Mouse (Mus musculus) telencephalon, adult 2 months (tissue): ENCODE results near the gene H2-DMb2.
A peak's percentile ranks its signal among the peaks of the same experiment; 100 is the strongest.

Experiments
- DNase-seq: peaks from one replicate; pipeline ENCODE4 v3.0.0-alpha.2; 2011; ENCODE audit warnings: low read depth, low spot score

Gene H2-DMb2

DNA sequence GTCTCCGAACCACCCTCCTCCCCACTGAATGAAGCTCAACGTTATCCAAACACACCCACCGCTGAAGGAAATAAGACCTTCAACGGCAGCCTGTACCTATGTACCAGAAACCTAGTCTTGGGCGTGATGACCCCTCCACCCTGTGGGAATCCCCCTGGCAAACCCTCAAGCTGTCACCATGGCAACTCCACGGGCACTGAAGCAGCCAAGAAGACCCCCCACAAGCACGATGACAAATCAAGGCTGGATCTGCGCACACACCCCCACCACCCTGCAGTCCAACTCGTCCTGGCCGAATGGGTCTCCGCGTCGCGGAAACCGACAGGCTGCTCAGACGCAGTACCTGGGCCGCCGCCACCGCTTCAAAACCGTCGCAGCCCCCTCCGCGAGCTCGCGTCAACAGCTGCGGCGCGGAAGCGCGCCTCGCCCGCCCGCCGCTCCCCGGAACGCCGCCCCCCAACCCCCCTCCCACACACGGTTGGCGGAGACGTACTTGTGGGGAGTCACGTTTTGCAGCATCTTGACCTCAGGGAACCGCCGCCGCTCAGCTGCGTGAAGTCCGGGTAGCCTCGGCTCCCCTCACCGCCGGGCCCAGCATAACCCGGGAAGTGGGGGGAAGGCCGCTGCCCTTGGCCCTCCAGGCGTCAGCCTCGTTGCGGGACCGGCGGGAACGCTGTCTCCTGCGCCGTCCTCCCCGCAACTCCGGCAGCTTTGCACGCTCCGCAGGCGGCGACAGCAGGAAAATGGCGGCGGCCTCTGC, 24.8 kb upstream of the H2-DMb2 start:
- no peak for DNase-seq

DNA sequence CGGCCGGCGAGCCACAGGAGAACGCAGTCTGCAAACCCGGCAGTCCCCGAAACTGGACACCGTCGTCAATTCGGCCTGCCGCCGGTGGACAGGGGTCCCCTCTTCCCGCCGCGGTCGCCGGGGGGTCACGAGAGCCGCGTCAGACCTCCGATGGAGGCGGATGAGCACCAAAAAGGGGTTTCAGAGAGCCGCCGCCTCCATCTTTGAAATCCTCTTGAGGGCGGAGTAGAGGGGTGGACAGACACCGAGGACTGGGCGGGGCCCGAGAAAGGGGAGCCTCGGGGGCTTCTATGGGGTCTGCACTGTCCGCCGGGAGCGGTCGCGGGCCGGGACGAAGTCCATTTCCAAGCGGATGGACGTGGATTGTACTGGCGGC, 24.2 kb upstream of the H2-DMb2 start:
- DNase-seq = no peak

DNA sequence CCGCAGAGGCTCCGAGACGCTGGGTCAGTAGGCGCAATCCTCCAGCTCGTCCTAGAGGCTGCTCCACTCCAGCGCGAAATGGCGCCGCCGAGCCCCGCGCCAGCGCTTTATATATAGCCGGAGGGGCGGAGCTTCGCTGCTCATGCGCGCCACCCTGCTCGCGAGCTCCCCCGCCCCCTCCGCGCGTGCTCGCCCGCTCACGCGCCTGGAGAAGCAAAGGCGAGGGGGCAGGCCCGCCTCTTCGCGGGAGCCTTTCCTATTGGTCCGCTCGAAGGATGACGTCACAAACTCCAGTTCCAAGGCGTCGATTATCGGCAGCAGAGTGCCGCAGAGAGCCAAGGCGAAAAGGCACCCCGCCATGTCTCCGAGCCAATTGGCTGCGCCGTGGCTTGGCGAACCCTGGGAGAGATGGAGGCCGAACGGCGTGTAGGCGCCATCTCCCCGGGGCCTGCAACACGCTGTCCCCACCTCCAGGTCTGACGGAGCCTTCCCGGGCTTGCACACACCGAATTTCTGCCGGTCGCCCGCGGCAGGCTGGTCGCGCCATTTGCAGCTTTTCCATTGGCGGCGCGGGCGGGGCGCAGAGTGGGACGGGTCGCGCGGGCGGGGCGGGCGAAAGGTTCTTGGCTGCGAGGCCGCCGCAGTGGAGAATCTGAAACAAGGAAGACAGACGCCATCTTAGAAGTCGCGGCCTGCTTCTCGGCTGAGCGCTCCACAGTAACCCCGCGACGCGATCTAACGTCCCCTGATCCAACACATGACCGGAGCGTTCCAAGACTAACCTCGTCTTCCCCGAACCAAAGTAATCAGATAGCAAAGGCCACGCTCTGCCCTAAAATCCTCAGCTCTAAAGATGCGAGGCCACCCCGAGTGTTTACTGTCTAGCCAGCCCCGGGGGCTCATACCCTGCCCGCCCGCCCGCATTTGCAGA, 23.6 kb upstream of the H2-DMb2 start, which contains the start of gene H2-DMa:
TSS of gene H2-DMa (plus strand) at position 293 of the 931 bp plus-strand sequence.
- DNase-seq = peak; percentile 99

DNA sequence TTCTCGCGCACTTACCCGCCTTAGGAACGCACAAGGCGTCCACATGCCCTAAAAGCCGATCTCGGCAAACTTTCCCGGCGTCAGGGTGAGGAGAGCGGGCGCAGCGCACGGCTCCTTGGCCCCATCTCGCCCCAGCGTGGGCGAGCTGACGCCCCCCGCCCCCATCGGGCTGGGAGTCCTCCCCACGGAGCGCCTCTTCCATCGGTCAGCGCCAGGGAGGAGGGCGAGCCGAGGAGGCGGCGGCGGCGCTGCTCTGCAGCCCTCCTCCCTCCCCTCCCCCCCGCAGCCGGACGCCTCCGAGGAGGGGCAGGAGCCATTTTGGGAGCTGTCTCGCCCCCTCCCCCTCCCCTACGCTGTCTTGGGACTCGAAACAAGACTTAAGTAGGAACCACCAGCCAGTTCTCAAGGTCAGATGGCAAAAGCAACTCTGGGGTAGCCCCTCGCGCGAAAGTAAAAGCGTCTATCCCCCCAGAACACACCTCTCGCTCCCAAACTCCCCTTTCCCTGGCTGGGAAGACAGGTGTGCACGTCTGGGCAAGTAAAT, 22.9 kb upstream of the H2-DMb2 start:
- peak; percentile 85 for DNase-seq

DNA sequence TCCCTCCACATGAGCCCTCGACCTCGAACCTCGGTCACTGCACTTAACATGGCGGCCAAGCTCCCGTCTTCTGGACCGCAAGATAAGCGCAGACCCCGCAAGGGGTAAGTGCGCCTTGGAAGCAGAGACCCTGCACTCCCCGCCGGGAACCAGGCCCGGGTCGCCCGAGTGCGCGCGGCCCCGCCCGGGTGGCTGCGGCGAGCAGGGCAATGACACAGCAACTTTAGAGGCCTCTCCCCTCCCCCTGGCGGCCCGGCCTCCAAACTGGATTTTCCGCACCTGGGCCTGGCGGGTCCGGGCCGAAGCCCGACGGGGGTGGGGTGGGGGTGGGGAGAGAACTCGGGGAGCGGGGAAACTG, 22.3 kb upstream of the H2-DMb2 start:
- DNase-seq = no peak

DNA sequence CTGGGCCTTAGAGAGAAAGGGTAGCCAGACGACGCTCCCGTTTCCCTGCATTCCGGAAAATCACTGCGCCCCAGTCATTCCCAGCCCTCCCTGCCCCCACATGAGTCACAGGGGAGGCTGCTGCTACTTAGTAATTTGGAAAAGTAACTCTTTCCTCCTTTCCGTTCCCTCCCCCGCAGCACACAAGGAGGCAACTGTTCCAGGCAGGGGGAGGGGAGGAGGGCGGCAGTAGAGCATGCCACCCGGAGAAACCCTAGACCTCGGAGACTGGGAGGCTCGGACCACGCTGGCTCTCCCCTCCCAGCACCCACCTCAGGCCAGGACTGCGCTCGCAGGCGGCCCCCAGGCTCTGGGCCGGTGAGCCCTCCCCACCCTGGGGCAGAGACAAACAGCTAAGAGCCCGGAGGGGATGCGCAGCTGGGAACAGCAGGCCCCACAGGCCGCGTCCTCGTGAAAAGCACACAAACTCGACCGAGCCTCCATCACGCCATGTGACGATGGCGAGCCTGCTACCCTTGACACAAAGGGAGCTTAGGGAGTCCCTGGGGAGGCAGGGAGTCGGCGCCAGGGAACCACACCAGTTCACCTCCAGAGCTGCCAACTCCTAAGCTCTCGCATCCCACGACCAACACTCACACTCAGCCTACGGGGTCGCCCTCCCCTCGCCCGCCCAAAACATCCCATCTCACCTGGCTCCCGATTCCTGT, 21.8 kb upstream of the H2-DMb2 start:
- peak; percentile 93 for DNase-seq

DNA sequence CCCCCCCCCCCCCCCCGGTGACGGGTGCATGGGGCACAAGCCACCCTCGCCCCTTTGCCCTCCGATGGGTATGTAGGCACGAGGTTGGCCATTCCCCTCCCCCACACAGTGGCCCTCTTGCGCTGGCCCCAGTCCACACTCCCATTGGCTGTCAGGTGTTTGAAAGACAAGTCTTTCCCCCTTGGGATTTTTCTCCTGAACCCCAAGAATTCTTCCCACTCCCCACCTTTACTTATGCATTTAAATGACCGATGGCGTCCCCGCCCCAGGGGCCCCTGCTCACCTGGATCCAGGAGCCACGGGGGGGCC, 21.3 kb upstream of the H2-DMb2 start:
- DNase-seq = no peak

DNA sequence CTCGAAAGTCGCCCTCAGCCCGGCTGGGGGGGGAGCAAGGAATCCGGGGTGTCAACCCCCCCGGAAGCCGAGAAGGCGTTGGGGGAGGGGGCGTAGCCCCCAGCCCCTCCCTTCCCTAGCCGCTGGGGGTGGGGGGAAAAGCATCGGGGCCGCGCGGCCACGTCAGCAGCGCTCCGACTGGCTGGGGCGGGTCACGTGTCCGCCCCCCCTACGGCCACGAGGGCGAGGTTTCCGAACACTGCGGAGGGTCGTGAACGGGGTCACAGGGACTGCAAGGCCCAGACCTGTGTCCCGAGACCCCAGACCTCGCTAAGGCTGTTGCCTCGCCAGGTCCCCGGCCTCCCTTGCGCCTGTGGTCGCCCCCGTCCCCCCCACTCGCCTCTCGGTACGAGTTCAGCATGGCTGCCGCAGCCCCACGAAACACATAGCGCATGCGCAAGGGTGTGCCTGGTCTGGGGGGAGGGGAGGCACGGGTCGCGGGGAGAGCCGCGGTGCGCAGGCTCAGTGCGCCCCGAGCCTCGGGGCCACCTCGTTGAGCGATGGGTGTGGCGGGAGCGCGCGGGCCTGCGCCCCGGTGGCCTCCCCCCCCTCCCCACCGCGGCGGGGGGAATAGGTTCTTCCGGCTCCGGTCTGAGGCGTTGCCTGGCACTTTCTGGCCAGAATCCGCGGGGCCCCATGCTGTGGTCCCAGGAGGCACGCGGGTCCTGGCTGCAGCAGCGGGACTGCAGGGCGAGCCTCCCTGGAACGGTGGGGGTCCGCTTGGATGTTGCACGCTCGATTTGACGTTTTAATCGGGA, 20.7 kb upstream of the H2-DMb2 start, which contains the start of gene Brd2:
TSS of gene Brd2 (minus strand) at position 447 of the 797 bp plus-strand sequence.
- peak; percentile 86 for DNase-seq

DNA sequence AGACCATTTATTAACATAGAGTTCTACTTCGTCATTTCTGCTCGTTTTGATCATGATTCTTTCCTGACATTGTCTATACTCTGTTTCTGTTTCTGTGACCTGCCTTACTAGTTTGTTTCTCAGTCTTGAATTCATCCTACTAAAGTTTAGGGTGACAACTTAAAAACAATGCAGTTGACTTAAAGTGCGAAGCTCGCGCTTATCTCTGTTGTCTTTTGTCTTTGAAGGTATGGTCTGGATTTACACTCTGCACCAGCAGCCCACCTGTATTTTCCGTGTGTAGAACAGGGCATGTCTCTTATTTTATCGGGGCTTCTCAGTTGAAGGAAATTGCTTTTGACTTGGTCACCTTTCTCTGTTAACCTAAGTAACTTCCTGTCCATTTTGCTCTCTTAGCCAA, 20.0 kb upstream of the H2-DMb2 start:
- no peak for DNase-seq

DNA sequence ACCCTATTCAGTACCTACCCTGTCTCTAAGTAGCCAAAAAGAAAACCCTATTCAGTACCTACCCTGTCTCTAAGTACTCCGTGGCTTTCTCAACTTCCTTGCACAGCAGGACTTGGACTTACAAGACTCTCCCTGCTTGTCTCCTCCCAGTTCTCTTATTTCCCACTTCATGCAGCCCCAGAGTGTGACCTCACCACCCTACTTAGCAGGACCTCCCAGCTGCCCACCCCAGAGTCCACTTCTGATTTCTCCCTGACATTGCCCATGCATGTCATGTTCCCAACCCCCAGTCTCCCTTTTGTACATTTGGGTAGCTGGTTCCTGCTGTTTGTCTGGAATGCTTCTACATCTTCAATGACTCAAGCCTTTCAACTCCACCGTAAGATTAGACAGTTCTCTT, 19.6 kb upstream of the H2-DMb2 start:
- DNase-seq = no peak

DNA sequence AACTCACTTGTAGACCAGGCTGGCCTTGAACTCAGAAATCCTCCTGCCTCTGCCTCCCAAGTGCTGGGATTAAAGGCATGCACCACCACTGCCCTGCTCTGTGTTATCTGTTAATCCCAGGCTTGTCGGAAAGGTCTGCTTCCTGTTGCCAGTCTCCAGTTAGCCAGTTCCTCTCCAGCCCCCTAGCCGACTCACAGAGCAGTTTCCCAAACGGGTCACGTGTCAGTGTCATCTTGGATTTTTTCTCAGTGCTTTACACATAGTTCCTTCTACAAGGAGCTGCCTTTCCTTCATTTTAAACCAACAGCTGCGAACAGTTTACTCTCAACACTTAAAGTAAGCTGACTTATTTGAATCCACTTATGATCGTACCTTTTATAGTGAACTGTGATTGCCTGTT, 18.5 kb upstream of the H2-DMb2 start:
- DNase-seq = no peak

DNA sequence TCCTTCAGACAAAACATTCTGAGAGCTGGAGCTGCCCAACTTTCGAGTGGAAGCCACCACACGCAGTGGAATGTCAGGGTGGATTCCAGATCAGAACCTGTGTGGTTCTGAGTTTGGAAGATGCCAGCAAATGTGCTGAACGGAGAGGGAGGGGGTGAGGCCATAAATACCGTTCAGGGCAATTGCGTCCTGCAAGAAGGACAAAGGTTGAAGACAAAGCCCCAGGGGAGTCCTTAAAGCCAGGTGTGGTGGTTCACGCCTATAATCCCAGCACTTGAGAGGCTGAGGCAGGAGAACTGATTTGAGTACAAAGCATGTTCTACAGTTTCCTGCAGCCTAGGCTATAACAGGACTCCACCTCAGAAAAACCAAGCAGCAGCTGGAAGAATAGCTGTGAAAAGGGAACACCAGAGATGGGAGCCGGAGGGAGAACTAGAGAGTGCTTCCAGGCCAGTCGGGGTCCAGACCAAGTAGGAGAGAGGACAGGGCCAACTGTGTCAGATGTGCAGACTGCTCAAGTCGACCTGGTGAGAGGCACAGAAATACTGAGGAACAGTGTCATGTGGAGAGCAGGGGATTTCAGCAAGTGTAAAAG, 16.2 kb upstream of the H2-DMb2 start:
- DNase-seq = no peak

DNA sequence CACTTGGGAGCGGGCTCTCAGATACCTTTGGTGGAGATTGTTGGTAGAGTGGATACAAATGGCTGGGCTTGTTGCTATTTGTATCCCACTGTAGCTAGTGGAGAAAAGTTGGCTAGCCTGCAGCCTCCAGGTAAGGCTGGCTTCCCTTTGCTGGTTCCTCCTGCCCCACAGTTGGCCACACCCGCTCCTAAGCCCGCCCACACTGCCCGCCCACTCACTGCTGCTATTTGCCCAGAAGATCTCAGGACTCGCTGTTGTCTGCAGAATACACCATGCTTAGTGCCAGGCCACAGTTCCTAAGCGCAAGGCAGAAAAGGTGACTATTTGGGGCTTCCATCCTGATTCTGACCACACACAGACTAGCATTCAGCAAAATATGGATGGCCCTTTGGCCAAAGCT, 15.6 kb upstream of the H2-DMb2 start:
- DNase-seq = no peak

DNA sequence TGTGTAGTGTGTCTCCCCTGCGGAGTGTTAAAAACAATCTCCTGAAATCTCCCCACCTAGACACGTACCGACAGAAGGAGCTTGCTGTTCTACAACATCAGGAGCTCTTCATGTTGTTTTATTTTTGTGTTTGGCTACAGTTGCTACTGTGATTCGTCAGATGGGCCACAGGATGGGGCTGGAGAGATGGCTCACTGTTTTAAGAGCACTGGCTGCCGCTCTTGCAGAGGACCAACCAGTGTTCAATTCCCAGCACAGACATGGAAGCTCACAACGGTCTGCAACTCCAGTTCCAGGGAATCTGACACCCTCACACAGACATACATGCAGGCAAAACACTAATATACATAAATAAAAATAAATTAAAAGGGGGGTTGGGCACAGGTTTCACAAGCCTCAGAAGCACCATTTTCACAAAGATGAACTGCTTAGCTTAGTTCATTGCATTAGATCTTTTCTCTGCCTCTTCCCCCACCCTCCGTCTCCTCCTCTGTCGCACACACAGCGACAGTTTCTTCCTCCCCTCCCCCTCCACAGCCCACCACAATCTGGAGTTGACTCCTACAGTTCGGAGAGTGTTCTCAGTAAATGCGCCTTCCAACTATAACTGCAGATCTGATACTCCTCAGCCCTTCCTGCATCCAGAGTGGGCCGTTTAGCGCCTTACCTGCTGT, 14.7 kb upstream of the H2-DMb2 start:
- no peak for DNase-seq

DNA sequence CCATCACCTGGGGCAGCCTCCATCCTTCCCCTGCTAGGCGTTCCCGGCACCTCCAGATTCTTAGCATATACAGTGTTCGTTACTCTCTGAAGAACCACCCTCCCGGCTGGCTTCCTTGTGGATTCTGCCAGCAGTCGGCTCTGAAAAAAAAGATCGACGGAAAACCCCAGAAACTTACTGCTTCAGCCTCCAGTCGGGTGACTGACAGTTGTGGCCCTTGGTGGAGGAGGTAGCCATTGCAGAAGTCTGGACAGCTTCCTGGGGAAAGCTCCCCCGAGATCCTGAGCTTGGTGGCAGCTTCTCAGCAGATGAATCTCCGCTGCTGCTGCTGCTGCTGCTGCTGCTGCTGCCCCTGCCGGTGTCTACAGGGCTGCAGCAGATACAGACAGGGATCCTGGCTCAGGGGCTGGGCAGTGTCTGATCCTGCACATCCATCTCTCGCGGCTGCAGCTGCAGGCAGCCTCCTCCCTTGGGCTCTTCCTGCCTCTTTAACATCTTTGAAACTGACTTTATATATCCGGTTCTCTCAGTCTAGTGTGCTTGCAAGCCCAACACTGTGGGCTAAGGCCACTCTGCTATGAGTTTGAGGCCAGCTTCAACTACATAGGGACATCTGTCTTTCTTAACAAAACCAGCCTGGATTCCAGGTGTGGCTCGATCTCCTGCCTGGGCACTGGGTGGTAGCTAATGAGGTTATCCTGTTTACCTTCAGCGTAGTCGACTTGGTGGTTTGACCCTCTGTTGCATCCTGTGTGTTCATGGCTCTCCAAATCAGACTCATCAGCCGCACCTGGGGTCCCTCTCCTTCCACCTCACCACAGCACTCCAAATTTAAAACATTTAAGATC, 13.9 kb upstream of the H2-DMb2 start:
- no peak for DNase-seq

DNA sequence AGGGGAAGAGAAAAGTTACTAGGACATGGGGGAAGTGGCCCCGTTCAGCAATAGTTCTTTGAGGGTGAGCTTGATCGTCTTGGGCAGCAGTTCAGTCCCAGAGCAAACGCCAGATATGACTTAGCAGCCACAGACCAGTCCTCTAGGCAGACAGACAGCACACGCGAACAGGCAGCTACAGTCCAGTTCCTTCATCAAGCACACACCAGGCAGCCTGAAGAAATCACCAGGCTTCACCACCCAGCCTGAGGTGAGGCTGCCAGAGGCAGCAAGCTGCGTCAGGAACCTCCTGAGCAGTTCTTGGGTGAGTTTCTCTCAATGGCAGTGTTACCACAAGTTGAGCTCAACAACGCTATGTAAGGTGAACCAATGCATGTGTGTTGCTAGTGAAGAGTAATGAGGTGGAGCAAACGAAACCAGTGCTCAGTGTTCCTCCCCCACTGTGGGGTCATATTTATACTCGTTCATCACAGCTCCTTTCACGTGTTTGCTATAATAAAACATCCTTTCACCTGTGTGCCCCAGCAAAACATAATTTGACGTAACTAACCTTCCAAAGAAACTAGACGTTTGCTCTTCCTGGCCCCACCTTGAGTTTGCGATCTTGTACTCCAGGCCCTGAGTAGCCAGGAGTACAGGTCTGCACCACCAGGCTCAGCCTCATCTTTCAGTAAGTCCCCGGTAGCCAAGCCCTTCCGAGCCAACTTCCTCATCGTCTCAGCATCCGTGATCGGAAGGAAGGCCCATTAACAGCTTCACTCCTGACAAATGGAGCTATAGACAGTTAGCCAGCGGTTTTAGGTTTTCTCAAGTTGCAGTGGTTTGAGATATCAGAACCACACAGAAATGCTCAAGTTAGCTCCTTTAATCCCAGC, 12.8 kb upstream of the H2-DMb2 start:
- DNase-seq = no peak

DNA sequence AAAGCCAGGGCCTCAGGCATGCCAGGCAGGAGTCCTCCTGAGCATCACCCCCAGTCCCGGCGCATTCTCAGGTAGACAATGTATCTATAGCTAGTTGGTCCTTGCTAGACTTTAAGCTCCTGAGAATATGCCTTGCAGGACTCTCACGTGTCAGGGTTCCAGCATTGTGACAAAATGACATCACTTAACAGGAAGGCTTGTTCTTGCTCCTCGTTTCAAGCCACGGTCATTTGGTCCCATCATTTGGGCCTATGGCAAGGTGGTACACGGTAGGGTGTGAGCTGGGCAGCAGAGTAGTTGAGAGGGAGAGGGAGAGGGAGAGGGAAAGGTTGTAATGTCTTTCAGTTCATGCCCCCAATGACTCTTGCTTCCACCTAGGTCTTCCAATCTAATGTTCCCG, 11.2 kb upstream of the H2-DMb2 start:
- no peak for DNase-seq

DNA sequence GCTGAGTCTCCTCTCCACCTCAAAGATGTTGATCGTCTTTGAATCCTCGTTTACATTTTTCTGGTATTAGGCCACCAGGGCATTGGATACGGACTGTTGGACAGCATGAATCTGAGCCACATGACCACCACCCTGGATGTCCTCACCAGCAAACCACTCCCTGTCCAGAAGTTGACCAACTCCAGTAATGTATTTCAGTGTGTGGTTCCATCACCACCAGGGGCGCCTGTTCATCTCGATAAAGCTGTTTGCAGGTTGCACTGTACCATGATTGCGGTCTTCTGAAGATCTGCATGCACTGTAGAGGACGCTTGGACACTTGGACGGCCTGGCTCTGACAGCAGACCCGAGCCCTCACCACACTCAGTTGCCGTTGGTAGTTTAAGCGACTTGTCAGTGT, 9.8 kb upstream of the H2-DMb2 start:
- DNase-seq = no peak
